Mouse (Mus musculus) heart, postnatal 0 days (tissue): Measurements from ENCODE around the gene Zcchc17. TPM values are rescaled to one million over a fixed set of nuclear protein-coding genes. Genes with fewer than 3 reads are reported as not detected.
A peak's percentile ranks its signal among the peaks of the same experiment; 100 is the strongest.

Experiments
- ATAC-seq: fragments of 200-750 bp; cut with Nextera tagmentation; 2 replicates; pipeline ENCODE4 v1.8.0; 2017; ENCODE audit warnings: low read depth, moderate number of reproducible peaks, moderate library complexity; ENCODE audit not compliant: insufficient read depth
- DNase-seq: peaks from one replicate; pipeline ENCODE4 v3.0.0-alpha.2; 2016; ENCODE audit warnings: low spot score
- H3K27ac ChIP-seq: fragments of 300-500 bp; sonication (generic); 2 replicates; pipeline ENCODE4 v1.5.1; 2014; ENCODE audit warnings: low read depth, mild to moderate bottlenecking
- H3K27me3 ChIP-seq: fragments of 300-500 bp; sonication (generic); 2 replicates; pipeline ENCODE4 v1.6.1; 2014; ENCODE audit warnings: low read length, mixed read lengths; ENCODE audit not compliant: control insufficient read depth, insufficient read depth
- H3K36me3 ChIP-seq: fragments of 300-500 bp; sonication (generic); replicated peaks from 2 replicates; pipeline ENCODE4 v1.6.1; 2014; ENCODE audit warnings: low read length, mixed read lengths; ENCODE audit not compliant: control insufficient read depth, insufficient read depth
- H3K4me1 ChIP-seq: fragments of 300-500 bp; sonication (generic); 2 replicates; pipeline ENCODE4 v1.6.1; 2014; ENCODE audit warnings: antibody characterized with exemption; ENCODE audit not compliant: control insufficient read depth, insufficient read depth
- H3K4me2 ChIP-seq: fragments of 300-500 bp; sonication (generic); 2 replicates; pipeline ENCODE4 v1.6.1; 2014; ENCODE audit warnings: low read depth, mild to moderate bottlenecking, low read length, moderate library complexity
- H3K4me3 ChIP-seq: fragments of 300-500 bp; sonication (generic); 2 replicates; pipeline ENCODE4 v1.5.1; 2014; ENCODE audit warnings: low read depth, low read length
- H3K9ac ChIP-seq: fragments of 300-500 bp; sonication (generic); replicated peaks from 2 replicates; pipeline ENCODE4 v1.6.1; 2014; ENCODE audit warnings: low read depth, low read length, mixed read lengths
- H3K9me3 ChIP-seq: fragments of 300-500 bp; sonication (generic); replicated peaks from 2 replicates; pipeline ENCODE4 v1.6.1; 2016; ENCODE audit warnings: low read length; ENCODE audit not compliant: control insufficient read depth
- CTCF ChIP-seq: IDR thresholded peaks from 2 replicates; pipeline ENCODE4 v1.5.1; 2016; ENCODE audit warnings: antibody characterized with exemption, control low read depth, low read depth
- EP300 ChIP-seq: IDR thresholded peaks from 2 replicates; pipeline ENCODE4 v1.6.1; 2016; ENCODE audit warnings: antibody characterized with exemption, low read depth
- WGBS: fragments of 180-500 bp; shearing (Covaris S2); extraction: QIAGEN DNeasy Blood & Tissue Kit; methylation state at CpG from one replicate; pipeline ENCODE4 v1.1.7; 2014; 5-methylcytosine and 5-hydroxymethylcytosine counted together
- polyA plus RNA-seq: library from polyadenylated mRNA; unstranded; fragments of >200 nt; fragmentation: Nextera tagmentation; extraction: Ambion mirVana; gene quantifications from 2 replicates; pipeline ENCODE4 v1.2.1, GENCODE M21; 2015
- total RNA-seq: library from RNA; depleted of rRNA; stranded (reverse); fragments of >200 nt; gene quantifications from 2 replicates; pipeline ENCODE4 v1.2.3, GENCODE M21; 2014; ENCODE audit warnings: low replicate concordance

Zcchc17 gene
- total and polyA plus RNA-seq, 2 experiments from 2014 or later: 20.0 to 39.6 TPM

DNA sequence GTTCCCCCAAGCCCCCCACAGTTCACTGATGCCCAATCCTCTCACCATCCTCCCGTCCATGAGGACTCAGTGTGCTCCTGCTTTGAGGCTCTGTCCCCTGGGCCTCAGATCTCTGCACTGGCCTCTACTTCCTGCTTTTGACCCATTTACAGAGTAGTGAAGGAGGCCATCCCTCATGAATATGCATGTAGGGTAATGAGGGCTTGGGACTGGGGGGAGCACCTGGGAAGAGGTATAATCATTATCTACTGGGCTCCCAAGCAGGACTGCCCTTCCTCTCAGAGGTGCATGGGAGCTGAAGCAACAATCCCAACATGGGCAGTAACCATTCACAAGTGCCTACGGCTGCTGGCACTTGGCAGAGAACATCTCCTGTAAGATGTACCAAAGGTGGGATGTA is 80.6 kb downstream of the Zcchc17 start, which contains the start of gene Serinc2:
Gene Serinc2, minus strand, starts transcription at position 101 of the 400 bp plus-strand sequence.
- peaks cover 42% of the 10 kb centered on the region for H3K27me3 ChIP-seq
- TF ChIP-seq EP300: no peak
- no peak for TF ChIP-seq CTCF

DNA sequence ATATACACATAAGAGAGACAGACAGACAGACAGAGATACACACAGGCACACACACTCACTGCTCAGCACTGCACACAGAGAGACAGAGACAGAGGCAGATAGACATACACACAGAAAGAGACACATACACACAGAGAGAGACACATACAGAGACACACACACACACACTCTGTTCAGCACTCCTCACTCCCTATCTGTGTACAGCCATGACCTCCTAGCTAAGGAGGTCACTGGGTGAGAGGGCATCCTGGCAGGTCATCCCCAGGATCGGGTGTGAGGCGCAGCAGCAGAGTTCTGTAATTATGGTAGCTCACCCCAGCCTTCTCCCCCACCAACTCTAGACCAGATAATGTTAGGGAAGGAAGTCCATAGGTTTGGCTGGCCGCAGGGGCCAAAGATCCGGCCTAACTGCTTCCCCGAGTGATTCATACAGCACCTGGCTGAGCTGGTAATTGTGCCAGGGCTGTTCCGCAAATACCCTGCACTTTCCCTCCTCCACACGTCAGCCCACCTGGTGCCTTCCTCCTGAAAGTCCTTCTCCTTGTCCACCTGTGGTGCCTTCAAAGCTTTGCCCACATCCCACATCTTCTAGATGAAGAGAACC is 83.1 kb downstream of the Zcchc17 start:
- H3K4me3 ChIP-seq: no peak overlapping the region
- H3K9me3 ChIP-seq: no peaks in the 10 kb centered on the region
- 64% methylated on average over 7 of the region's 7 CpGs for WGBS
- H3K27ac ChIP-seq: no peak overlapping the region
- H3K4me2 ChIP-seq: no peak overlapping the region
- H3K27me3 ChIP-seq: peaks cover 66% of the 10 kb centered on the region
- DNase-seq (no peak), ATAC-seq (no peak)
- TF ChIP-seq EP300: no peak
- TF ChIP-seq CTCF: no peak
- peaks cover 9% of the 10 kb centered on the region; the same call in 1 of the 2 replicates for H3K4me1 ChIP-seq
- no peaks in the 10 kb centered on the region for H3K36me3 ChIP-seq
- no peak overlapping the region for H3K9ac ChIP-seq

More for the DNA sequence above, 80.6 kb downstream of the Zcchc17 start, which contains the start of gene Serinc2:
- Histone ChIP-seq H3K27ac (no peak within 1 kb of the TSS), H3K36me3 (no peaks in the 10 kb centered on the region), H3K4me1 (peaks cover 9% of the 10 kb centered on the region; the same call in 1 of the 2 replicates), H3K9ac (no peak within 1 kb of the TSS), H3K9me3 (no peaks in the 10 kb centered on the region), H3K4me3 (no peak within 1 kb of the TSS), H3K4me2 (no peak within 1 kb of the TSS)
- DNase-seq: no peak
- no peak for ATAC-seq
- 55% methylated on average over 2 of the region's 2 CpGs for WGBS

DNA sequence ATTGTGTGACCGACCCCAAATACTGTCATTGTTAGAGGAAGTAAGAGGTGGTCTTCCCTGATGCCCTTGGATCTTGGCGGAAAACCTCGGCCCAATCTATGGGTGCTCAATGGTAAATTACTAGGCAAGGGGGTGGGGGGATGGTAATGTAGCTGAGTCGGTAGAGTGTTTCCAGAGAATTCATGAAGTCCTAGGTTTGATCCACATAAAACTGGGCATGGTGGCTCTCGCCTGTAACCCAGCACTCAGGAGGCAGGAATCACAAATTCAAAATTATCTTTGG is 84.0 kb downstream of the Zcchc17 start:
- whole genome bisulfite sequencing: 56% methylated on average over 5 of the region's 5 CpGs
- no peak for DNase-seq
- Histone ChIP-seq H3K4me3 (no peak overlapping the region), H3K4me2 (no peak overlapping the region), H3K9ac (no peak overlapping the region), H3K4me1 (peaks cover 9% of the 10 kb centered on the region; the same call in 1 of the 2 replicates), H3K36me3 (no peaks in the 10 kb centered on the region), H3K27me3 (peaks cover 70% of the 10 kb centered on the region), H3K9me3 (no peaks in the 10 kb centered on the region), H3K27ac (no peak overlapping the region)
- TF ChIP-seq EP300: no peak
- no peak for TF ChIP-seq CTCF
- no peak for ATAC-seq

DNA sequence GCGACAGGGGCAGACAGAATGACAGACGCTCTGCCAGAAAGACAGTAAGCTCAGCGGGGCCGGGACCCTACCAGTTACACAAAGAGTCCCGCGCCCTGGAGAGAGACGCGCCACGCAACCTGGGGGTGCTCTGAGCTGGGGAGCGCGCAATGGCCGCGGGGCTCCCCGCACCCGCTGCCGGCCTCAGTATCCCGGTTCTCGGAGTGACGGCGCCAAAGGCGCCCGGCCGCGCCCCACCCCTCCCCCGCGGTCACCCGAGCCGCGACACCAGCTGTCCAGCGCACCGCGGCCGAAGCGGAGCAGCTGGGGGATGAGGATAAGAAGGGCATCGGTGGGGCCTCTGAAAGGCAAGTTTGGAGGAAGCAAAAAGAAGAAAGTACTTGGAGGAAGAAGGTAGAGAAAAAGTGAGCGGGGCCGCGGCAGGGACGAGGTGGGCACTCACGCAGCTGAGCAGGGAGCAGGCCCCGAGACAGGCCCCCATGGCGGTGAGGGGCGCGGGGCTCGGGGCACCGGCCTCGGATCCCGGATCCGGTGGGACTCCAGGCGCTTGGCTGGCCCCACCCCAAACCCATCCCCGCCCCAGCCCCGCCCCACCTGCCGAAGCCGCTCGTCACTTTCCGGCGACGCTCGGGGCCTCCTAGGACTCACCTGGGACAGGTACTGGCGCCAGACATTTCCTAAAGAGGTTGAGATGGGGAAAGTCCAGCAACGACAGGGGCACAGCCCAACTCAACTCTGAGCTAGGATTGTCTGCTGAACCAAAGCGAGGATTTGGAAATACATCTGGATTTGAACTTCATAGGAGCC is 84.5 kb downstream of the Zcchc17 start:
- no peak overlapping the region for H3K27ac ChIP-seq
- DNase-seq: no peak
- peak overlapping the region; percentile 49 for H3K4me3 ChIP-seq
- no peak for ATAC-seq
- H3K9ac ChIP-seq: peak overlapping the region; percentile 18
- no peak for TF ChIP-seq CTCF
- no peak for TF ChIP-seq EP300
- H3K4me2 ChIP-seq: peak overlapping the region; percentile 82
- WGBS: 3% methylated on average over 58 of the region's 62 CpGs
- no peaks in the 10 kb centered on the region for H3K9me3 ChIP-seq
- peaks cover 74% of the 10 kb centered on the region for H3K27me3 ChIP-seq
- no peaks in the 10 kb centered on the region for H3K36me3 ChIP-seq
- peaks cover 9% of the 10 kb centered on the region; the same call in 1 of the 2 replicates for H3K4me1 ChIP-seq

DNA sequence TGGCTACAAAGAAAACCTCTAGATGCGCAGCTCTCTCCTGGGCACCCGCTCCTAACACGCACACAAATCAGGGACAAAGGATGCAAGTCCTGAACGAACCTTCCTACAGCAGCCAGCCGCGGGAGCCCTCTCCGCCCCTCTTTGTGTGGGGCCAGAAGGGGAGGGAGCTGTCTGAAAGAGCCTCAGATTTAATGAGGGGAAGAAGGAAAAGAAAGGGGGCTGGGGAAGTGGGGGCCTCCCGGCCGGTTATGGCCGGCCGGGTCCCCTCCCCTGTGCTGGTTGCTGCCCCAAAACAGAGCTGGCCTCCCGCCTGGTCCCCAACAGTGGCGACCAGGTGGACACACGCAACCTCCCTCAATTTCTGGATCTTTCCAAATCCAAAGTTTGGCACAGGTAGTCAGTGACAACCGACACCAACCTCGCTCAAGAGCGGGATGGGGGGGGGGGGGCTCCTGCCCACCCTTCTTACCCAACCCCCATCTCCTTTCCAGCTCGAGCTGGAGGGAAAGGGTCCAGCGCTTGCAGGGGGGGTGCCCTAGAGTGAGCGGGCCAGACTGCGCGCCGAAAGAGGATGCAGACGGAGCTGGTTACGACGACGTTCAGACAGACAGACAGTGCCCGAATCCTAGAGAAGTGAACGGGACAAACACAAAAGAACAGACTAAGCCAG is 85.3 kb downstream of the Zcchc17 start:
- DNase-seq (no peak), ATAC-seq (peak; percentile 47)
- 0 out of 2 replicates have a peak overlapping the region, but pooled peaks have one; percentile 4 for H3K27ac ChIP-seq
- H3K4me1 ChIP-seq: peaks cover 9% of the 10 kb centered on the region; the same call in 1 of the 2 replicates
- peaks cover 74% of the 10 kb centered on the region for H3K27me3 ChIP-seq
- H3K9ac ChIP-seq: peak overlapping the region; percentile 18
- H3K4me2 ChIP-seq: peak overlapping the region; percentile 82
- peak overlapping the region; percentile 49 for H3K4me3 ChIP-seq
- H3K36me3 ChIP-seq: no peaks in the 10 kb centered on the region
- TF ChIP-seq EP300: no peak
- no peak for TF ChIP-seq CTCF
- no peaks in the 10 kb centered on the region for H3K9me3 ChIP-seq
- WGBS: under 1% methylated on average over 29 of the region's 29 CpGs
